In the genomic region with DNA sequence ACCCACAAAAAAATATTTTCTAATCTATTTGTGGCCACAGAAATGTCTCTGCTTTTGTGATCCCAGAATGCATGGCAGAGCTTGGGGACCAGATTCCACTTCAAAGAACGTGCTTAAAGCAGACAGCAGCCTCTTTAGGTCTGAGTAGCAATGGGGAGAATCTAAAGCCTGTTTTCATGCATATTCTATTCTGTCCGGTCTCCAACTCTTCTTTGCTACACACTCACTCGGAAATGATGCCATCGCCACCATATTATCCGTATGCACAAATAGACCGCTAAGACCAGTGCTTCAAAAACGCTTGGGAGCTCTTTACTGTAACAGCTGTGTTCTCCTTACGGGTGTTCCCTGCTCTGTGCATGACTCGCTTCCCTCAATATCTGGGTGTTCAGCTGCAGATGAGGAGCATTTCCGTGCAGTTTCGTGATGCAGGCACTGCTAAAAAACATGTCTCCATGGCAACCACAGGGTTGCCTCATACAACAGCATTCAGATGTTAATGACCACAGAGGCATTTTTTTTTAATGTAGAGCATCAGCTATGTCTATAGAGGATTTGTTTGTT, we compare ENCODE assay signal across 15 mouse cellular contexts.
DNase-seq lines count a peak whose midpoint lies in the region; ATAC-seq and TF ChIP-seq lines count a peak whose summit lies in the region.
"Had no signal": no experiment of that assay in that cellular context is flagged by ENCODE, and none has a peak within 500 bp of the region (broad histone marks: within the 10 kb centered on the region; RNA-seq: fewer than 3 reads in every experiment).

No protein-coding gene starts in this region.

- 67% methylated on average over 11 of the region's 11 CpGs for WGBS in hindbrain, embryonic 11.5 days
- 78% methylated on average over 11 of the region's 11 CpGs for WGBS in hindbrain, embryonic 10.5 days
- 29% methylated on average over 11 of the region's 11 CpGs for WGBS in hindbrain, embryonic 15.5 days
- WGBS in intestine, embryonic 15.5 days: 85% methylated on average over 11 of the region's 11 CpGs

- H3K9ac ChIP-seq in hindbrain, embryonic 11.5 days (ENCODE audit: low read depth, low read length): no peak overlapping the region
- no peak overlapping the region for H3K9ac ChIP-seq in hindbrain, embryonic 15.5 days
- no peak overlapping the region for H3K9ac ChIP-seq in intestine, embryonic 15.5 days
- H3K9ac ChIP-seq: limb, embryonic 15.5 days had no signal

- no peak overlapping the region for H3ac ChIP-seq in myocyte (ENCODE audit: control insufficient read depth, insufficient read length)

- no peak for TF ChIP-seq POLR2A in brain, embryonic 14.5 days (IDR thresholded peaks at IDR 0.05; ENCODE audit: borderline replicate concordance, extremely low read depth, insufficient read depth, insufficient read length, poor library complexity, severe bottlenecking)
- no peak for TF ChIP-seq POLR2A in myocyte (IDR thresholded peaks at IDR 0.05; ENCODE audit: insufficient read length, low read depth)

- H3K4me1 ChIP-seq in hindbrain, embryonic 11.5 days (replicated peaks; ENCODE audit: control insufficient read depth, insufficient read depth, low read length): no peaks in the 10 kb centered on the region
- H3K4me1 ChIP-seq in hindbrain, embryonic 10.5 days (replicated peaks): peaks cover 21% of the 10 kb centered on the region
- peaks cover 18% of the 10 kb centered on the region for H3K4me1 ChIP-seq in hindbrain, embryonic 15.5 days (replicated peaks)
- H3K4me1 ChIP-seq in intestine, embryonic 15.5 days (replicated peaks): no peaks in the 10 kb centered on the region

- TF ChIP-seq CTCF in brain, embryonic 14.5 days (IDR thresholded peaks at IDR 0.05; ENCODE audit: borderline replicate concordance, extremely low read depth, insufficient read depth, insufficient read length): no peak

- H3K79me2 ChIP-seq in myocyte (ENCODE audit: control insufficient read depth, insufficient read depth): no peaks in the 10 kb centered on the region

- no peak overlapping the region for H3K27ac ChIP-seq in hindbrain, embryonic 11.5 days (ENCODE audit: low read depth, low read length)
- no peak overlapping the region for H3K27ac ChIP-seq in hindbrain, embryonic 10.5 days
- H3K27ac ChIP-seq in hindbrain, embryonic 15.5 days (replicated peaks): peak overlapping the region; percentile 76
- H3K27ac ChIP-seq in intestine, embryonic 15.5 days: no peak overlapping the region
- H3K27ac ChIP-seq: limb, embryonic 15.5 days had no signal

- H3K27me3 ChIP-seq in hindbrain, embryonic 11.5 days (ENCODE audit: control insufficient read depth, insufficient read depth, low read length): no peaks in the 10 kb centered on the region
- no peaks in the 10 kb centered on the region for H3K27me3 ChIP-seq in hindbrain, embryonic 10.5 days (ENCODE audit: insufficient read depth, poor library complexity, severe bottlenecking)
- no peaks in the 10 kb centered on the region for H3K27me3 ChIP-seq in hindbrain, embryonic 15.5 days
- no peaks in the 10 kb centered on the region for H3K27me3 ChIP-seq in myocyte (ENCODE audit: control insufficient read depth, insufficient read depth, insufficient read length)
- no peaks in the 10 kb centered on the region for H3K27me3 ChIP-seq in intestine, embryonic 15.5 days (replicated peaks)
- H3K27me3 ChIP-seq: limb, embryonic 15.5 days; Patski had no signal

- H3K4me2 ChIP-seq in hindbrain, embryonic 11.5 days (replicated peaks; ENCODE audit: low read depth, low read length): 0 out of 2 replicates have a peak overlapping the region, but pooled peaks have one; percentile 7
- 0 out of 2 replicates have a peak overlapping the region, but pooled peaks have one; percentile 20 for H3K4me2 ChIP-seq in hindbrain, embryonic 15.5 days
- peak overlapping the region; percentile 30 for H3K4me2 ChIP-seq in myocyte (ENCODE audit: low read depth)
- H3K4me2 ChIP-seq in intestine, embryonic 15.5 days (replicated peaks): no peak overlapping the region
- H3K4me2 ChIP-seq: limb, embryonic 15.5 days had no signal

- DNase-seq in hindbrain, embryonic 11.5 days (ENCODE audit: low spot score): peak; percentile 30
- DNase-seq in hindbrain, embryonic 10.5 days (ENCODE audit: low spot score): no peak
- DNase-seq in brain, embryonic 14.5 days (ENCODE audit: low read depth): peak; percentile 89
- DNase-seq: adrenal gland, postnatal 10 days; cerebellum, postnatal 10 days; kidney, postnatal 25 days; lung, postnatal 14 days; thymus, postnatal 36 days had no signal

- H3K9me3 ChIP-seq in hindbrain, embryonic 11.5 days (ENCODE audit: control insufficient read depth, low read length): no peaks in the 10 kb centered on the region
- no peaks in the 10 kb centered on the region for H3K9me3 ChIP-seq in hindbrain, embryonic 10.5 days
- H3K9me3 ChIP-seq in hindbrain, embryonic 15.5 days: no peaks in the 10 kb centered on the region
- no peaks in the 10 kb centered on the region for H3K9me3 ChIP-seq in intestine, embryonic 15.5 days
- H3K9me3 ChIP-seq: limb, embryonic 15.5 days had no signal

- H3K4me3 ChIP-seq in hindbrain, embryonic 11.5 days (ENCODE audit: low read depth, low read length): no peak overlapping the region
- H3K4me3 ChIP-seq in hindbrain, embryonic 10.5 days: no peak overlapping the region
- H3K4me3 ChIP-seq in hindbrain, embryonic 15.5 days: no peak overlapping the region
- no peak overlapping the region for H3K4me3 ChIP-seq in myocyte
- H3K4me3 ChIP-seq in intestine, embryonic 15.5 days (replicated peaks): no peak overlapping the region
- H3K4me3 ChIP-seq: limb, embryonic 15.5 days had no signal

- H3K36me3 ChIP-seq in hindbrain, embryonic 11.5 days (ENCODE audit: control insufficient read depth, insufficient read depth, low read length): no peaks in the 10 kb centered on the region
- no peaks in the 10 kb centered on the region for H3K36me3 ChIP-seq in hindbrain, embryonic 10.5 days
- no peaks in the 10 kb centered on the region for H3K36me3 ChIP-seq in hindbrain, embryonic 15.5 days
- no peaks in the 10 kb centered on the region for H3K36me3 ChIP-seq in myocyte (ENCODE audit: control insufficient read depth, insufficient read depth)
- H3K36me3 ChIP-seq in intestine, embryonic 15.5 days: no peaks in the 10 kb centered on the region
- H3K36me3 ChIP-seq: limb, embryonic 15.5 days had no signal

- peak; percentile 12; the same call in 1 of the 2 replicates for ATAC-seq in hindbrain, embryonic 11.5 days (ENCODE audit: low FRiP score)
- ATAC-seq in hindbrain, embryonic 15.5 days (ENCODE audit: low FRiP score, low read depth): peak; percentile 91
- no peak for ATAC-seq in inflammation-experienced regulatory T-cells, adult 6 months
- no peak for ATAC-seq in CD4-positive, CD25-positive, alpha-beta regulatory T cell, adult 4 months
- ATAC-seq in intestine, embryonic 15.5 days: no peak
- ATAC-seq: Patski had no signal

TF ChIP-seq in myocyte, 11 proteins besides CTCF, POLR2A, EP300 and RAD21:
- TF ChIP-seq TCF12 (IDR thresholded peaks at IDR 0.05; ENCODE audit: insufficient read depth, poor library complexity, severe bottlenecking): no peak
- TF ChIP-seq MYOD1 (IDR thresholded peaks at IDR 0.05; ENCODE audit: control insufficient read depth in 1 of 3, insufficient read length in 2 of 3, low read depth in 2 of 3): no peak
- no peak for TF ChIP-seq MYOG (IDR thresholded peaks at IDR 0.05; ENCODE audit: control insufficient read depth in 1 of 3, insufficient read depth in 1 of 3, insufficient read length in 2 of 3, low read depth in 2 of 3)
- TF ChIP-seq E2F4 (IDR thresholded peaks at IDR 0.05; ENCODE audit: insufficient read depth): no peak
- TF ChIP-seq USF1 (IDR thresholded peaks at IDR 0.05; ENCODE audit: low read depth): no peak
- no peak for TF ChIP-seq CEBPB (IDR thresholded peaks at IDR 0.05; ENCODE audit: insufficient read depth, poor library complexity, severe bottlenecking)
- no peak for TF ChIP-seq POLR2AphosphoS2 (IDR thresholded peaks at IDR 0.05; ENCODE audit: insufficient read length, low read depth)

Comparison
In these comparisons a context has a peak if more than half of its experiments do, and no peak if none do; other contexts are left out.
1. ATAC-seq: peak in hindbrain, embryonic 11.5 days (single experiment) and hindbrain, embryonic 15.5 days (single experiment); none in inflammation-experienced regulatory T-cells, adult 6 months (single experiment), CD4-positive, CD25-positive, alpha-beta regulatory T cell, adult 4 months (single experiment) and intestine, embryonic 15.5 days (single experiment).